ENCODE assay signal across 11 mouse cellular contexts in genomic region chr7:80296462-80296861, GRCm38 (mm10). TPM values are rescaled to one million over a fixed set of nuclear protein-coding genes. Genes with fewer than 3 reads are reported as not detected.
A peak's percentile ranks its signal among the peaks of the same experiment; 100 is the strongest.
DNase-seq lines count a peak whose midpoint lies in the region; ATAC-seq and TF ChIP-seq lines count a peak whose summit lies in the region.
"Had no signal": no experiment of that assay in that cellular context is flagged by ENCODE, and none has a peak within 500 bp of the region (broad histone marks: within the 10 kb centered on the region; RNA-seq: fewer than 3 reads in every experiment).

No protein-coding gene starts in this region.

- no peak for TF ChIP-seq POLR2A in CH12.LX (IDR thresholded peaks at IDR 0.05; ENCODE audit: low read depth, low read length)
- TF ChIP-seq POLR2A in MEL (IDR thresholded peaks at IDR 0.05; ENCODE audit: control insufficient read depth in 1 of 2, insufficient read depth in 1 of 2, low read depth in 1 of 2, low read length in 2 of 2, poor library complexity in 1 of 2): no peak

- peaks cover 12% of the 10 kb centered on the region for H3K36me3 ChIP-seq in hindbrain, embryonic 12.5 days
- H3K36me3 ChIP-seq in hindbrain, embryonic 11.5 days (ENCODE audit: control insufficient read depth, insufficient read depth, low read length): peaks cover 9% of the 10 kb centered on the region
- H3K36me3 ChIP-seq in CH12.LX (replicated peaks in 1 of 2; ENCODE audit: control insufficient read depth in 1 of 2, insufficient read depth in 1 of 2, low read length in 1 of 2): peaks cover 11 to 46% of the 10 kb centered on the region in 2 experiments
- H3K36me3 ChIP-seq in MEL (ENCODE audit: control insufficient read depth in 1 of 2, insufficient read depth in 2 of 2, low read length in 2 of 2): peaks cover 14 to 17% of the 10 kb centered on the region in 2 experiments
- H3K36me3 ChIP-seq in limb, embryonic 13.5 days: peaks cover 33% of the 10 kb centered on the region

- TF ChIP-seq CTCF in CH12.LX (conservative IDR thresholded peaks at IDR 0.05 in 1 of 2, IDR thresholded peaks at IDR 0.05 in 1 of 2; ENCODE audit: low read depth in 2 of 2, low read length in 2 of 2) (no peak), MEL (IDR thresholded peaks at IDR 0.05 in 2 of 3, conservative IDR thresholded peaks at IDR 0.05 in 1 of 3; ENCODE audit: control insufficient read depth in 1 of 3, insufficient read depth in 1 of 3, low read depth in 2 of 3, low read length in 3 of 3, poor library complexity in 1 of 3, severe bottlenecking in 1 of 3) (no peak)

- peaks cover 68% of the 10 kb centered on the region for H3K79me2 ChIP-seq in CH12.LX (replicated peaks; ENCODE audit: control insufficient read depth, extremely low read depth, insufficient read depth, poor library complexity, severe bottlenecking)
- peaks cover 52% of the 10 kb centered on the region for H3K79me2 ChIP-seq in MEL (ENCODE audit: control insufficient read depth, insufficient read depth, low read length, poor library complexity)

- no peak for ATAC-seq in hindbrain, embryonic 12.5 days (ENCODE audit: low FRiP score)
- no peak for ATAC-seq in hindbrain, embryonic 11.5 days (ENCODE audit: low FRiP score)
- ATAC-seq in limb, embryonic 13.5 days (ENCODE audit: low FRiP score, low read depth): no peak

- TF ChIP-seq EP300 in CH12.LX (IDR thresholded peaks at IDR 0.05; ENCODE audit: low read length): no peak
- TF ChIP-seq EP300 in MEL (IDR thresholded peaks at IDR 0.05; ENCODE audit: low read depth in 1 of 2, low read length in 2 of 2): no peak

- peak overlapping the region; percentile 75; the same call in 1 of the 2 replicates for H3K4me2 ChIP-seq in hindbrain, embryonic 12.5 days (replicated peaks)
- no peak overlapping the region for H3K4me2 ChIP-seq in hindbrain, embryonic 11.5 days (replicated peaks; ENCODE audit: low read depth, low read length)
- H3K4me2 ChIP-seq in CH12.LX (ENCODE audit: insufficient read depth, low read depth, poor library complexity, severe bottlenecking): peak overlapping the region; percentile 84
- peak overlapping the region; percentile 74 for H3K4me2 ChIP-seq in limb, embryonic 13.5 days (replicated peaks)

- H3K9me3 ChIP-seq in hindbrain, embryonic 12.5 days (replicated peaks): no peaks in the 10 kb centered on the region
- H3K9me3 ChIP-seq in hindbrain, embryonic 11.5 days (ENCODE audit: control insufficient read depth, low read length): no peaks in the 10 kb centered on the region
- H3K9me3 ChIP-seq in CH12.LX (replicated peaks; ENCODE audit: low read length) (no peaks in the 10 kb centered on the region), MEL (replicated peaks; ENCODE audit: insufficient read depth, low read length) (no peaks in the 10 kb centered on the region)
- no peaks in the 10 kb centered on the region for H3K9me3 ChIP-seq in limb, embryonic 13.5 days

- H3K4me3 ChIP-seq in hindbrain, embryonic 12.5 days: 0 out of 2 replicates have a peak overlapping the region, but pooled peaks have one; percentile 2
- no peak overlapping the region for H3K4me3 ChIP-seq in hindbrain, embryonic 11.5 days (ENCODE audit: low read depth, low read length)
- H3K4me3 ChIP-seq in CH12.LX (replicated peaks in 1 of 3; ENCODE audit: low read depth in 2 of 3, low read length in 2 of 3, poor library complexity in 1 of 3) (no peak overlapping the region), MEL (ENCODE audit: control insufficient read depth in 1 of 2, insufficient read depth in 1 of 2, low read depth in 2 of 2, low read length in 2 of 2) (peak overlapping the region in 1 of 2 experiments; percentile 14; a peak in 1 of 4 replicates)
- H3K4me3 ChIP-seq in limb, embryonic 13.5 days: peak overlapping the region; percentile 85; the same call in 1 of the 2 replicates

- no peaks in the 10 kb centered on the region for H3K27me3 ChIP-seq in hindbrain, embryonic 12.5 days
- H3K27me3 ChIP-seq in hindbrain, embryonic 11.5 days (ENCODE audit: control insufficient read depth, insufficient read depth, low read length): no peaks in the 10 kb centered on the region
- no peaks in the 10 kb centered on the region for H3K27me3 ChIP-seq in CH12.LX (replicated peaks)
- no peaks in the 10 kb centered on the region for H3K27me3 ChIP-seq in MEL (ENCODE audit: control insufficient read depth in 1 of 2, insufficient read depth in 2 of 2, low read length in 2 of 2)
- H3K27me3 ChIP-seq in limb, embryonic 13.5 days: no peaks in the 10 kb centered on the region

- TF ChIP-seq RAD21 in CH12.LX (IDR thresholded peaks at IDR 0.05; ENCODE audit: low read depth, low read length) (no peak), MEL (IDR thresholded peaks at IDR 0.05; ENCODE audit: low read depth, low read length) (no peak)

- WGBS in hindbrain, embryonic 12.5 days: 96% methylated on average over 6 of the region's 6 CpGs
- WGBS in hindbrain, embryonic 11.5 days: 93% methylated on average over 6 of the region's 6 CpGs
- 92% methylated on average over 6 of the region's 6 CpGs for WGBS in limb, embryonic 13.5 days

- DNase-seq in hindbrain, embryonic 11.5 days (ENCODE audit: low spot score): no peak
- DNase-seq in CH12.LX (ENCODE audit: extremely low read depth) (no peak), MEL (ENCODE audit: low read depth, low spot score) (no peak)
- no peak for DNase-seq in right cerebral cortex, postnatal 4 days
- no peak for DNase-seq in yolk sac, embryonic 10.5 days (ENCODE audit: low spot score)
- DNase-seq: gastrocnemius, postnatal 10 days; kidney, adult 8-10 months; layer of hippocampus, adult 9-11 months; thymus, postnatal 36 days had no signal

- H3K4me1 ChIP-seq in hindbrain, embryonic 12.5 days: peaks cover 6% of the 10 kb centered on the region; the same call in 1 of the 2 replicates
- no peaks in the 10 kb centered on the region for H3K4me1 ChIP-seq in hindbrain, embryonic 11.5 days (replicated peaks; ENCODE audit: control insufficient read depth, insufficient read depth, low read length)
- H3K4me1 ChIP-seq in CH12.LX (ENCODE audit: control insufficient read depth in 1 of 2, insufficient read depth in 2 of 2) (peaks cover 14 to 47% of the 10 kb centered on the region in 2 experiments), MEL (ENCODE audit: control insufficient read depth in 1 of 2, insufficient read depth in 2 of 2, low read length in 2 of 2) (peaks cover 3 to 7% of the 10 kb centered on the region in 2 experiments; a peak in 3 of 4 replicates)
- peaks cover 25% of the 10 kb centered on the region for H3K4me1 ChIP-seq in limb, embryonic 13.5 days

- H3K27ac ChIP-seq in hindbrain, embryonic 12.5 days: no peak overlapping the region
- H3K27ac ChIP-seq in hindbrain, embryonic 11.5 days (ENCODE audit: low read depth, low read length): no peak overlapping the region
- H3K27ac ChIP-seq in CH12.LX (ENCODE audit: insufficient read depth, low read depth): no peak overlapping the region
- H3K27ac ChIP-seq in MEL (ENCODE audit: control insufficient read depth, low read depth, low read length): no peak overlapping the region
- no peak overlapping the region for H3K27ac ChIP-seq in limb, embryonic 13.5 days

- in situ Hi-C loops in CH12.LX (cut with MboI; ENCODE audit: low pct_ligation_motif_present, low pct_unique_long_range_greater_than_20kb, low sequenced_read_pairs): no loop called here

- dilution Hi-C loops in CH12.LX (cut with MboI; ENCODE audit: extremely low pct_ligation_motif_present, extremely low pct_unique_long_range_greater_than_20kb, low sequenced_read_pairs): no loop called here

- no peak overlapping the region for H3K9ac ChIP-seq in hindbrain, embryonic 12.5 days
- H3K9ac ChIP-seq in hindbrain, embryonic 11.5 days (ENCODE audit: low read depth, low read length): no peak overlapping the region
- H3K9ac ChIP-seq in CH12.LX (ENCODE audit: insufficient read depth, low read depth) (0 out of 2 replicates have a peak overlapping the region, but pooled peaks have one; percentile 51), MEL (ENCODE audit: control insufficient read depth, low read depth, low read length, poor library complexity, severe bottlenecking) (peak overlapping the region; percentile 12; the same call in 1 of the 2 replicates)
- H3K9ac ChIP-seq in limb, embryonic 13.5 days: no peak overlapping the region

RNA-seq across cellular contexts. Expression of gene Prc1, which starts 2.2 kb away (rescaled TPM):
- 110 and 117 TPM in 2 replicates for polyA plus RNA-seq in hindbrain, embryonic 12.5 days (2016; fragmentation: Nextera tagmentation; extraction: Ambion mirVana)
- 182 and 190 TPM in 2 replicates for polyA plus RNA-seq in hindbrain, embryonic 11.5 days (2014; fragmentation: Nextera tagmentation; extraction: Ambion mirVana)
- total RNA-seq in CH12.LX (2012; rRNA removed) (52.5 and 64.8 TPM in 2 replicates), CH12.LX (2014; rRNA removed) (83.0 and 84.4 TPM in 2 replicates), MEL (2012; rRNA removed) (68.5 and 71.7 TPM in 2 replicates)
- polyA plus RNA-seq in CH12.LX (2012; ENCODE audit: insufficient read length, low read depth) (75.6 and 80.4 TPM in 2 replicates), MEL (2012; ENCODE audit: insufficient read depth in 1 of 2, insufficient read length in 2 of 2, low read depth in 1 of 2, low replicate concordance in 2 of 2, missing spikeins in 1 of 2) (100 to 1,000 TPM in 1 of 2 experiments, 10 to 100 TPM in 1; 82.2 to 108 TPM)
- 109 and 123 TPM in 2 replicates for polyA plus RNA-seq in limb, embryonic 13.5 days (2015; fragmentation: Nextera tagmentation; extraction: Ambion mirVana)

RNA-seq across cellular contexts. Expression of gene Vps33b, which starts 27.0 kb away (rescaled TPM):
- polyA plus RNA-seq in hindbrain, embryonic 12.5 days (2016; fragmentation: Nextera tagmentation; extraction: Ambion mirVana): 21.1 and 22.9 TPM in 2 replicates
- polyA plus RNA-seq in hindbrain, embryonic 11.5 days (2014; fragmentation: Nextera tagmentation; extraction: Ambion mirVana): 16.6 and 25.2 TPM in 2 replicates
- total RNA-seq in CH12.LX (2012; rRNA removed): 20.6 and 23.2 TPM in 2 replicates
- total RNA-seq in CH12.LX (2014; rRNA removed): 15.5 and 15.8 TPM in 2 replicates
- 16.6 and 20.4 TPM in 2 replicates for polyA plus RNA-seq in CH12.LX (2012; ENCODE audit: insufficient read length, low read depth)
- 24.9 and 27.6 TPM in 2 replicates for total RNA-seq in MEL (2012; rRNA removed)
- 10 to 100 TPM in 1 of 2 experiments, not detected in 1; 23.4 TPM for polyA plus RNA-seq in MEL (2012; ENCODE audit: insufficient read depth in 1 of 2, insufficient read length in 2 of 2, low read depth in 1 of 2, low replicate concordance in 2 of 2, missing spikeins in 1 of 2)
- polyA plus RNA-seq in limb, embryonic 13.5 days (2015; fragmentation: Nextera tagmentation; extraction: Ambion mirVana): 12.1 and 13.1 TPM in 2 replicates

RNA-seq across cellular contexts. Expression of gene Rccd1, which starts 27.8 kb away (rescaled TPM):
- 9.8 and 14.1 TPM in 2 replicates for polyA plus RNA-seq in hindbrain, embryonic 12.5 days (2016; fragmentation: Nextera tagmentation; extraction: Ambion mirVana)
- polyA plus RNA-seq in hindbrain, embryonic 11.5 days (2014; fragmentation: Nextera tagmentation; extraction: Ambion mirVana): 10.1 and 11.7 TPM in 2 replicates
- total RNA-seq in CH12.LX (2012; rRNA removed): 16.4 and 18.3 TPM in 2 replicates
- total RNA-seq in CH12.LX (2014; rRNA removed): 14.1 and 18.5 TPM in 2 replicates
- polyA plus RNA-seq in CH12.LX (2012; ENCODE audit: insufficient read length, low read depth): 17.4 and 21.0 TPM in 2 replicates
- total RNA-seq in MEL (2012; rRNA removed): 13.8 and 20.2 TPM in 2 replicates
- 10 to 100 TPM in 1 of 2 experiments, not detected in 1; 16.8 TPM for polyA plus RNA-seq in MEL (2012; ENCODE audit: insufficient read depth in 1 of 2, insufficient read length in 2 of 2, low read depth in 1 of 2, low replicate concordance in 2 of 2, missing spikeins in 1 of 2)
- 12.3 and 12.4 TPM in 2 replicates for polyA plus RNA-seq in limb, embryonic 13.5 days (2015; fragmentation: Nextera tagmentation; extraction: Ambion mirVana)

RNA-seq across cellular contexts. Expression of gene Ngrn, which starts 35.4 kb away (rescaled TPM):
- 55.0 and 55.1 TPM in 2 replicates for polyA plus RNA-seq in hindbrain, embryonic 12.5 days (2016; fragmentation: Nextera tagmentation; extraction: Ambion mirVana)
- polyA plus RNA-seq in hindbrain, embryonic 11.5 days (2014; fragmentation: Nextera tagmentation; extraction: Ambion mirVana): 49.5 and 51.6 TPM in 2 replicates
- total RNA-seq in CH12.LX (2012; rRNA removed): 32.1 and 33.3 TPM in 2 replicates
- 43.2 and 45.6 TPM in 2 replicates for total RNA-seq in CH12.LX (2014; rRNA removed)
- polyA plus RNA-seq in CH12.LX (2012; ENCODE audit: insufficient read length, low read depth): 28.3 and 30.9 TPM in 2 replicates
- total RNA-seq in MEL (2012; rRNA removed): 42.8 and 48.0 TPM in 2 replicates
- 10 to 100 TPM in 1 of 2 experiments, not detected in 1; 37.2 TPM for polyA plus RNA-seq in MEL (2012; ENCODE audit: insufficient read depth in 1 of 2, insufficient read length in 2 of 2, low read depth in 1 of 2, low replicate concordance in 2 of 2, missing spikeins in 1 of 2)
- polyA plus RNA-seq in limb, embryonic 13.5 days (2015; fragmentation: Nextera tagmentation; extraction: Ambion mirVana): 49.3 and 50.8 TPM in 2 replicates

RNA-seq across cellular contexts. Expression of gene Unc45a, which starts 44.3 kb away (rescaled TPM):
- polyA plus RNA-seq in hindbrain, embryonic 12.5 days (2016; fragmentation: Nextera tagmentation; extraction: Ambion mirVana): 56.2 and 60.6 TPM in 2 replicates
- polyA plus RNA-seq in hindbrain, embryonic 11.5 days (2014; fragmentation: Nextera tagmentation; extraction: Ambion mirVana): 23.4 and 30.4 TPM in 2 replicates
- total RNA-seq in CH12.LX (2012; rRNA removed) (21.8 and 22.6 TPM in 2 replicates), CH12.LX (2014; rRNA removed) (7.9 and 13.8 TPM in 2 replicates), MEL (2012; rRNA removed) (20.3 and 28.2 TPM in 2 replicates)
- polyA plus RNA-seq in CH12.LX (2012; ENCODE audit: insufficient read length, low read depth) (16.8 and 22.2 TPM in 2 replicates), MEL (2012; ENCODE audit: insufficient read depth in 1 of 2, insufficient read length in 2 of 2, low read depth in 1 of 2, low replicate concordance in 2 of 2, missing spikeins in 1 of 2) (10 to 100 TPM in 1 of 2 experiments, not detected in 1; 26.1 TPM)
- polyA plus RNA-seq in limb, embryonic 13.5 days (2015; fragmentation: Nextera tagmentation; extraction: Ambion mirVana): 49.7 and 50.4 TPM in 2 replicates

Comparison
In these comparisons a context has a peak if more than half of its experiments do, and no peak if none do; other contexts are left out.
1. H3K4me3 ChIP-seq: peak in hindbrain, embryonic 12.5 days (single experiment) and limb, embryonic 13.5 days (single experiment); none in hindbrain, embryonic 11.5 days (single experiment) and CH12.LX (0 of 3).
2. H3K9ac ChIP-seq: peak in CH12.LX (single experiment) and MEL (single experiment); none in hindbrain, embryonic 12.5 days (single experiment), hindbrain, embryonic 11.5 days (single experiment) and limb, embryonic 13.5 days (single experiment).